Mouse (Mus musculus) limb, embryonic 13.5 days (tissue): ENCODE measurements around the gene Nfe2l2. TPM values are rescaled to one million over a fixed set of nuclear protein-coding genes. Genes with fewer than 3 reads are reported as not detected.
"Not testable (repeated sequence)": the region's sequence is repeated elsewhere in the genome, so short reads cannot be mapped to it uniquely, and the experiment has no call there.

Experiments used
- ATAC-seq: fragments of 200-750 bp; cut with Nextera tagmentation; 2 replicates; pipeline ENCODE4 v1.8.0; 2017; ENCODE audit warnings: low read depth, moderate number of reproducible peaks, moderate TSS enrichment; ENCODE audit not compliant: low FRiP score
- H3K27ac ChIP-seq: fragments of 300-500 bp; sonication (generic); 2 replicates; pipeline ENCODE4 v1.5.1; 2015; ENCODE audit warnings: inconsistent platforms, mild to moderate bottlenecking, moderate library complexity
- H3K27me3 ChIP-seq: fragments of 300-500 bp; sonication (generic); 2 replicates; pipeline ENCODE4 v1.6.1; 2015; ENCODE audit warnings: mild to moderate bottlenecking, inconsistent platforms
- H3K36me3 ChIP-seq: fragments of 300-500 bp; sonication (generic); 2 replicates; pipeline ENCODE4 v1.6.1; 2015; ENCODE audit warnings: inconsistent platforms, mild to moderate bottlenecking, moderate library complexity
- H3K4me1 ChIP-seq: fragments of 300-500 bp; sonication (generic); 2 replicates; pipeline ENCODE4 v1.6.1; 2015; ENCODE audit warnings: inconsistent platforms
- H3K4me2 ChIP-seq: fragments of 300-500 bp; sonication (generic); replicated peaks from 2 replicates; pipeline ENCODE4 v1.6.1; 2015; ENCODE audit warnings: inconsistent platforms, mild to moderate bottlenecking, moderate library complexity
- H3K4me3 ChIP-seq: fragments of 300-500 bp; sonication (generic); 2 replicates; pipeline ENCODE4 v1.5.1; 2015; ENCODE audit warnings: moderate library complexity, mild to moderate bottlenecking, inconsistent platforms
- H3K9ac ChIP-seq: fragments of 300-500 bp; sonication (generic); 2 replicates; pipeline ENCODE4 v1.6.1; 2015; ENCODE audit warnings: mild to moderate bottlenecking, inconsistent platforms
- H3K9me3 ChIP-seq: fragments of 300-500 bp; sonication (generic); 2 replicates; pipeline ENCODE4 v1.6.1; 2016; ENCODE audit warnings: inconsistent platforms
- WGBS: fragments of 180-500 bp; shearing (Covaris S2); methylation state at CpG from one replicate; pipeline ENCODE4 v1.1.7; 2015; 5-methylcytosine and 5-hydroxymethylcytosine counted together
- polyA plus RNA-seq: library from polyadenylated mRNA; unstranded; fragments of >200 nt; fragmentation: Nextera tagmentation; extraction: Ambion mirVana; gene quantifications from 2 replicates; pipeline ENCODE4 v1.2.1, GENCODE M21; 2015

Nfe2l2 gene
- polyA plus RNA-seq, 1 experiment from 2014 or later = 34.1 TPM

DNA sequence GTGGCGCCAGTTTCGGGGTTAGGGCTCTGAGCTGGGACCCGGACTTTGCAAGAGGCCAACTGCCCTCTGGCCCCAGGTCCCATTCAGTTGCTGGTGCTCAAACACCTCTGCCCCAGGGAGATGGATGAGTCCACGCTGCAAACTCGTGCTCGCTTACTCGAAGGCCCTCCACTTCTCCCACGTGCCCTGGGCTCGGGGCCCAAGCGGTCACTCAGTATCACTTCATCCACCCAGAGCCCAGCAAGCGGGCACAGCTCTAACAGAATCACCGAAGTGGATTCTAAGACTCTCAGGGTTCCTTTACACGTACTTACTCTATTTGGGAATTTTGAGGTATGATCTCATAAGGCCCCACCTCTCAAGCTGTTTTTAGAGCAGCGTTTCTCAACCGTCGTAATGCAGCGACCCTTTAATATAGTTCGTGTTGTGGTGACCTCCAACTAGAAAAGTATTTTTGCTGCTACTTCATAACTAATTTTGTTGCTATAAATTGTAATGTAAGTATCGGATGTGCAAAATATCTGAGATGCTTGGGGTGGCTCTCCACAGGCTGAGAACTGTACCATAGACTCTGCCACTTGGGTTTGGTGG is 816 bp upstream of the Nfe2l2 start:
- H3K4me2 ChIP-seq = peak overlapping the region; percentile 80
- H3K36me3 ChIP-seq = peaks cover 3% of the 10 kb centered on the region; the same call in 1 of the 2 replicates
- H3K4me3 ChIP-seq = peak overlapping the region; percentile 60
- H3K27me3 ChIP-seq = no peaks in the 10 kb centered on the region
- H3K4me1 ChIP-seq = peaks cover 29% of the 10 kb centered on the region
- WGBS = 16% methylated on average over 19 of the region's 19 CpGs
- H3K9me3 ChIP-seq = no peaks in the 10 kb centered on the region
- H3K27ac ChIP-seq = peak overlapping the region; percentile 95
- H3K9ac ChIP-seq = peak overlapping the region; percentile 84
- ATAC-seq = peak; percentile 12

DNA sequence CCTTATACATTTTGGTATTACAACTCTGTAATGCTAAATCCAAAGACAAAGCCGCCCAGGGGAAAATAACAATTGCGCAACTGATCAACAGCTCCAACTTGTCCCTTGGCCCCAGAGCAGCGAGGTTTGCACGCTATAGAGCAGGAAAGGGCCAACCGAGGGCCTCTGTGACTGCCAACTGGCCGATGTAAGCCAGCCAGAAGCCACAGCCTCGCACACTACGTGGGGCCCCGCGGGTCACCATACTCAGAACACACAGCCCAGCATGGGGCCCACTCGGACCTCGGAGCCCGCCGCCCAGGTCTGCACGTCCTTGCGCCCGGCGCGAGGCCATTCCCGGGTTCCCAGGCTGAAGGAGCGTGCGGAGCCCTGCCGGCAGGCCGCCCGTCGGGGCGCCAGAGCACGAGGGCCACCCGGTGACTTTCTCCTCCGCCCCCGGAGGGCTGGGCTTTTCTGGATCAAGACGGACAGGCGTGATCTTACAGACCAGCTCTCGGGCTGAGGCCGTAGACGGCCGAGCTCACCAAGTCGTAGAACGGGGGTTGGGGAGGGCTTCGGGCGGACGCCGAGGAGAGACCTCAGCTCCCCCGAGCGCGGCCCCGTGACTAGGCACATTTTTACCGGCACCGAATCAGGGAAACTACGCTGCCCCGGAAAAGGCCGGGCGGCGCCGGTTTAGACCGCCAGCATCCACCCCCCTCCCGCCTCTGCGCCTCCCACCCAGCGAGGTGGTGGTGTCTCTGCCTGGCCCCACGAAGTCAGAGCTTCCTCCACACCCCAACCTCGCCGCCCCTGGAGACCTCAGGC is 863 bp downstream of the Nfe2l2 start:
- Histone ChIP-seq H3K4me2 (peak overlapping the region; percentile 80), H3K27ac (peak overlapping the region; percentile 95), H3K4me1 (peaks cover 40% of the 10 kb centered on the region), H3K9me3 (no peaks in the 10 kb centered on the region), H3K9ac (peak overlapping the region; percentile 84), H3K4me3 (peak overlapping the region; percentile 60), H3K36me3 (no peaks in the 10 kb centered on the region), H3K27me3 (no peaks in the 10 kb centered on the region)
- WGBS = 0% methylated on average over 58 of the region's 62 CpGs
- ATAC-seq = peak; percentile 55

DNA sequence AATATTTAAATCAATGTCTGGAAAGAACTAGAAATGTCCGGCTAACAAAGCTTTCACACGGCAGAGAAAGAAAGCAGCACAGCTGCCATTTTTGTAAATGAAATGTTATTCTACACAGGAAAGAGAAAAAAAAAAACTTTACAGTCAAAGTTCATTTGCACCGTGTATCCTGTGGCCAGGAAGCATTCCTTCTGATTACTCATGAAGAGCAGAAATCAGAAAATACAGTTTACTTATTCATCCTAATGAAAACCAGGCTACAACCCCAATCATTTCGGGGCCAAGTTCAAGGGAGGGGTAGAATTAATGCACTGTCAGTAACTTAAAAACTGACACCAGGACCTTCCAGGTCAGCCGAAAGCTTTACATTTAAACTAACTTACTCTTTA is 1.9 kb downstream of the Nfe2l2 start:
- no peak for ATAC-seq
- Histone ChIP-seq H3K4me2 (peak overlapping the region; percentile 80), H3K36me3 (no peaks in the 10 kb centered on the region), H3K9ac (peak overlapping the region; percentile 54), H3K4me3 (peak overlapping the region; percentile 60), H3K27me3 (no peaks in the 10 kb centered on the region), H3K27ac (peak overlapping the region; percentile 95; the same call in 1 of the 2 replicates), H3K4me1 (peaks cover 48% of the 10 kb centered on the region), H3K9me3 (no peaks in the 10 kb centered on the region)
- 12% methylated on average over 5 of the region's 5 CpGs for WGBS

DNA sequence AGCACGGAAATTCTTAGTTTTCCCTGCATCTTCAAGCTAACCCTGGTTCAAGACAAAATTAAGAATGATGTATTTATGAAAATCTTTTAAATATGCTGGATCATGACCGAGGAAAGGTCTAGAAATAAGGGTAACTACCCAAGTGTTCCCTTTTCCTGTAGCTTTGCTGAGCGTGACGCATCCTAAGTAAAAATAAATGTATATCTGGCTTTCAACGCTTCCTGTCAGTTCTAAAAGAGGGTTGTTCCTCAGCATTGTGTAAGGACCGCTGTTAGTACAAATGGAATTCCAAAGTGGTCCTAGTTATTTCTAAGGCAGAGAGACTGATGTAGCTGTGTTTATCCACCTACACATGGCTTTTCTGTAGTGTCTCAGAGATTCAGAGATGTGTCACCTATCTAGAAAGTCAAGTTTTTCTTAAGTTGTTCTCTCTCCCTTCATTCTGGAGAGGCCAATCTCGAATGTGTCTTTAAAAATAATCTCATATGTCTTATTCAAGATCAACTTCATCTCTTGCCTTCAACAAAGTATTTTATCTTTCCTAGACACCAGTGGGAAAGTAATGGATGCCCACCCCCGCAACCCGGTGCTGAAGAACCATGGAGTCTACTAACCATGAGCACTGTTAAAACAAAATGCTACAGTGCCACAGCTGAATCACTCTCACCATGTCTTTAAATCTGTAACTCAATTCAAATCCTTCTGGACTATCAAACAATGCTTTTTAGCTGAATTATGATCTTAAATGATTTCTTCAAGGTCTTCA is 2.4 kb downstream of the Nfe2l2 start:
- Histone ChIP-seq H3K27me3 (no peaks in the 10 kb centered on the region), H3K4me1 (peaks cover 54% of the 10 kb centered on the region), H3K4me2 (peak overlapping the region; percentile 80), H3K36me3 (no peaks in the 10 kb centered on the region), H3K9ac (no peak overlapping the region), H3K9me3 (no peaks in the 10 kb centered on the region), H3K4me3 (peak overlapping the region; percentile 60), H3K27ac (no peak overlapping the region)
- WGBS = 82% methylated on average over 9 of the region's 9 CpGs
- ATAC-seq = no peak

DNA sequence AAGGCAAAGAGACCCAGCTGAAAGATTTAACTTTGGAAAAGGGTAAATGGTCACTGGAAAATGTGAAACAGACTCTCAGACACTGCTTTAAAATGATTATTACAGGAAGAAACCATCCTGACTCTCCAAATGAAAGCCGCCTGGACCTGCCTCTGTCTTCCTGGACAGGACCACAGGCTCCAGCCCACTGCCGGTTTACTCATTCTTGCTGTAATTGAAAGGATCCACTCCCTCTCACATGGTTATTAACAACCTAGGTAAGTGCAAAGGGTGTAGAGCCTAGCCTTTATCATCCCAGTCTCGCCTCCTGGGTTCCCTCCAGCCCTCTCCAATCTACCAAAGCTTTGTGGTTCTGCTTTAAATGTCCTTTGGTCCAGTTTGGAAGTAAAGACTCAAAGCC is 3.2 kb downstream of the Nfe2l2 start:
- H3K4me3 ChIP-seq = no peak overlapping the region
- peaks cover 59% of the 10 kb centered on the region for H3K4me1 ChIP-seq
- H3K27ac ChIP-seq = no peak overlapping the region
- H3K36me3 ChIP-seq = no peaks in the 10 kb centered on the region
- peak overlapping the region; percentile 80; the same call in 1 of the 2 replicates for H3K4me2 ChIP-seq
- H3K9ac ChIP-seq = no peak overlapping the region
- ATAC-seq = no peak
- WGBS = 51% methylated on average over 3 of the region's 3 CpGs
- no peaks in the 10 kb centered on the region for H3K27me3 ChIP-seq
- H3K9me3 ChIP-seq = no peaks in the 10 kb centered on the region

DNA sequence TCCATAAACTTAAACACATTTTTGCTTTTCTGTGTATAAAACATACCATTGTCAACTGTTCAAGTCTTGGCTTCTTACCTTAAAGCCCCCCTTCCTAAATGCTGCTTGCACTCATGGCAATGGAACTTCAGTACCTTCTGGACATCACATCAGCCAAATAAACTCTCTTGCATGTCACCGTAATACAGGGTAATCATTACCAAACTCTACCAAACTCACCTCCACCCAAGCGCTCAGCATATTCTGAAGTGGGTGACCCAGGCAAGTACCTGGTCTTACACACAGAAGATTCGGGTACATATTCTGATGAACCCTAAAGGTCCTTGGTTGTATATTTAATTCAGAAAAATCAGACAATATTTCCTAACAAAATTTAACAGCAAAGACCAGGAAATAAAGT is 3.9 kb downstream of the Nfe2l2 start:
- Histone ChIP-seq H3K9ac (no peak overlapping the region), H3K36me3 (no peaks in the 10 kb centered on the region), H3K27me3 (no peaks in the 10 kb centered on the region), H3K4me1 (peaks cover 65% of the 10 kb centered on the region), H3K4me3 (no peak overlapping the region), H3K27ac (no peak overlapping the region), H3K9me3 (no peaks in the 10 kb centered on the region), H3K4me2 (no peak overlapping the region)
- 93% methylated on average over 3 of the region's 3 CpGs for WGBS
- no peak for ATAC-seq

DNA sequence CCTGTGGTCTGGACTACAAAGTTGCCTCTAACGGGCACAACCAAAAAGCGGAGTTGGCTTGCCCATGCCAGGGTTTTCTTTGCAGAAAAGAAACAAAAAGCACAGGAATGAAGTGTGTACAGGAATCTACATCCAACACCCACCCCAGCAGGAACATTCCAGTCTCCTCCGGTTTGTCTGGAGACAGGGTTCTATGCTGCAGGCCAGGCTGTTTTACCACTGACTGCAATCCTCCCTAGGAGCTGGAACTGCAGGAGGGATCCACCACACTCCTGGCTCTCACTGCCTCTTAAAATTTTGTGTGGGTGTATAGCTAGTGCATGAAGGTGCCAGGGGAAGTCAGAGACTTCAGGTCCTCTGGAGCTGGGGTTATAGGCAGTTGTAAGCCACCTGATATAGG is 5.6 kb downstream of the Nfe2l2 start:
- Histone ChIP-seq H3K27me3 (no peaks in the 10 kb centered on the region), H3K9me3 (no peaks in the 10 kb centered on the region), H3K36me3 (no peaks in the 10 kb centered on the region), H3K4me1 (peaks cover 58% of the 10 kb centered on the region), H3K9ac (no peak overlapping the region), H3K4me3 (no peak overlapping the region), H3K27ac (no peak overlapping the region), H3K4me2 (no peak overlapping the region)
- no peak for ATAC-seq
- 79% methylated on average over 3 of the region's 3 CpGs for WGBS

DNA sequence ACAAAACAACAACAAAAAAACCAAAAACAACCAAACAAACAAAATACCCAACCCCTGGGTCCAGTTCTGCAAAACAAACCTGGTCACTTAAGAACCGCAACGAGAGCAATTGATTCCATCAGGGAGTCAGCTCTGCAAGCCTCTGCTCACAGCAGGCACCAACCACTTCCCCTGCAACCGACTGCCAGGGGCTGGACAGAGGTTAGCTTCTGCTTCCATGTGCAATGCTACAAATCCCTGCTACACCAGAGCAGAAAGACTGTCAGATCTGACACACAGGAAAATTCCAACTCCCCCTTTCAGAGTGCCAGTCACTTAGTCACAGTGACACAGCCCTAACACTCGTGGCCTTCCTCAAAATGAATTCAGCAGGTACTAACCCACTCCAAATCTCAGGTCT is 6.4 kb downstream of the Nfe2l2 start:
- no peak overlapping the region for H3K27ac ChIP-seq
- H3K9me3 ChIP-seq = no peaks in the 10 kb centered on the region
- no peaks in the 10 kb centered on the region for H3K27me3 ChIP-seq
- H3K4me1 ChIP-seq = peaks cover 64% of the 10 kb centered on the region
- no peak overlapping the region for H3K4me3 ChIP-seq
- no peak for ATAC-seq
- H3K4me2 ChIP-seq = no peak overlapping the region
- no peaks in the 10 kb centered on the region for H3K36me3 ChIP-seq
- H3K9ac ChIP-seq = no peak overlapping the region
- 32% methylated on average over 4 of the region's 4 CpGs for WGBS

DNA sequence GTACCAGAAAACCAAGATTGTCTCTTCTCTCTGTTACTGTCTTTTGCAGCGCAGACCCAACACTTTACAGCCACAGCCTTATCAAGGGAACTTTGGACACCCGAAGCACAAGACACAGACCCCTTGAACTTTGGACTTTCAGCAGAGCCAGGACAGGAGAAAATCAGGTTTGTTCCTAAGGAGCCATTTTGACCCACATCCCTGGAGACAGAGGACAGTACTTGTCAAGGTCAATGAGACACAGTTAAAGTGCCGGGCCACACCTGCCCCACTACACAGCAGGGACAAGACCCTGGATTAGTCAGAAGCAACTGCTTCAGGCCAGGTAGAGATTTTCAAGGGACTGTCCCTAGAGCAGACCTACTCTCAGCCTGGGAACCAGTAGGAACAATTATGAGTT is 7.2 kb downstream of the Nfe2l2 start:
- peaks cover 59% of the 10 kb centered on the region for H3K4me1 ChIP-seq
- no peak for ATAC-seq
- 82% methylated on average over 3 of the region's 3 CpGs for WGBS

DNA sequence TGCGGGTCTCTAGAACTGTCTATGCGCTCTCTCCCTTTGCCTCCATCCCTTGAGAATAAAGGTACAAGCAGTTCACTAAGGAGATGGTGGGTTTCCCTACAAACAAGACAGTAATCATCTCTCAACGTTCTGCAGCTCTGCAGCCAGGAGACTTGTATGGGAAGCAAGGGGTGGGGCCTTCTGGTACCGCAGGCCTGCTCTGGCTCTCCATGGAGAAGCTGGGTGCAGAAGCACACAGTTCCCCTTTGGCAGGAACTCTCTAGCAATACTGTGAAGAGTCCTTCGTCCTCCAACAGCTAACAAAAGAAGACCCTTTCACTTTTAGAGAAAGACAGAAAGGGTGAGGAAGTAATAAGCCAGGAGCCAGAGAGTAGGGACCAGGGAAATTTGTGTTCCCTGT is 8.1 kb downstream of the Nfe2l2 start:
- ATAC-seq = no peak
- Histone ChIP-seq H3K27me3 (no peaks in the 10 kb centered on the region), H3K4me3 (no peak overlapping the region), H3K9me3 (no peaks in the 10 kb centered on the region), H3K9ac (no peak overlapping the region), H3K36me3 (0 out of 2 replicates have a peak, but pooled peaks cover 3% of the 10 kb centered on the region), H3K4me2 (no peak overlapping the region), H3K27ac (0 out of 2 replicates have a peak overlapping the region, but pooled peaks have one; percentile 4), H3K4me1 (peaks cover 50% of the 10 kb centered on the region)
- WGBS = 50% methylated on average over 5 of the region's 5 CpGs

More for the DNA sequence above, 7.2 kb downstream of the Nfe2l2 start:
- no peak overlapping the region for H3K9ac ChIP-seq
- H3K9me3 ChIP-seq = no peaks in the 10 kb centered on the region
- no peak overlapping the region for H3K27ac ChIP-seq
- H3K36me3 ChIP-seq = no peaks in the 10 kb centered on the region
- no peak overlapping the region for H3K4me2 ChIP-seq
- H3K27me3 ChIP-seq = no peaks in the 10 kb centered on the region
- H3K4me3 ChIP-seq = no peak overlapping the region

DNA sequence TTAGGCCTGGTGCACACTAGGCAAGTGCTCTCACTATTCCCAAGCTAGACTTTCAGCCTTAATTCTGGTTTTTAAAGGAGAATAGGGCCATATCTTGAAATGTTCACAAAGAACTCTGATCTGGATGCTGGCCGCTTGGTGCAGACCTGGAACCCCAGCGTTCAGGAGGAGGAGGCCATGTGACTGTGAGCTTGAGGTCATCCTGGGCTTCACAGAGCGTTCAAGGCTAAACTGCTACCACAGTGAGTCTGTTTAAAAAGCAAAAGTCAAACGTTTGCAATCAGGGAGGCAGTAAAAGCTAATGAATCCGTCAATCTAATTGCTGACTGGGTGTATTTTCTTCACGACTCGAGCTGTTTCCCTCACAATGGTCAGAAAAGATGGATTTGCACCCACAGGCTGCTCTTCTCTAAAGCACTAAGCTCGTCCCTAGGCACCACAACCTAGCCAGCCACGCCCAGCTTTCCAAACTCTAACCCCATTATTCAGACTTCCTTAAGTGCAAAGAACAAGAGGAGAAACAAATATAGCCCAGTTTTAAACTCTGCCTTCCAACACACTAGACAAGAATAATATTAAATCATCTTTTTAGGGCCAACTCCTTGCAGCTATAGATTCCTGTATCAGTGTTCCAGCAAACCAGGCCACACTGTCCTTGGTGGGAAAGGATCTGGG is 8.6 kb downstream of the Nfe2l2 start:
- Histone ChIP-seq H3K4me2 (no peak overlapping the region), H3K4me1 (peaks cover 45% of the 10 kb centered on the region), H3K27me3 (no peaks in the 10 kb centered on the region), H3K27ac (no peak overlapping the region), H3K9ac (no peak overlapping the region), H3K9me3 (no peaks in the 10 kb centered on the region), H3K4me3 (no peak overlapping the region), H3K36me3 (0 out of 2 replicates have a peak, but pooled peaks cover 3% of the 10 kb centered on the region)
- ATAC-seq = no peak
- 41% methylated on average over 9 of the region's 9 CpGs for WGBS

DNA sequence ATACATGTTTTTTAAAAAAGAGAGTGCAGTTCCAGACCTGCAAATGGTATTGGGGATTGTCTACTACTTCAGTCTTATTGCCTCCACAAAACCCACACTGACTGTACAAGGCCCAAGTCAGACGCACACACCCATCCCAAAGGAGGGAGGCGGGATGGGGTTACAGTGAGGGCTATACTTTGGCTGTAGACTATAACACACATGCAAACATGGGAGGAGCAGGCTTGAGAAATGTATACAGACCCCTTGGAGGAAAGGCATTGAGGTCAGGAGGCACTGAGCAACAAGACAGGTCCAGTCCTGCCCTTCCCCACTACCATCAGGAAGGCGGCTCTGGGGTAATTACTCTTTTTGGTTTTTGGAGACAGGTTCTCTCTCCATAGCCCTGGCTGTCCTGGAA is 9.5 kb downstream of the Nfe2l2 start:
- not testable (repeated sequence) for H3K27ac ChIP-seq, H3K9me3 ChIP-seq, H3K4me3 ChIP-seq, H3K9ac ChIP-seq, ATAC-seq, H3K4me2 ChIP-seq, H3K27me3 ChIP-seq, H3K36me3 ChIP-seq
- WGBS = 90% methylated on average over 3 of the region's 3 CpGs
- H3K4me1 ChIP-seq = peaks cover 41% of the 10 kb centered on the region
